Mouse (Mus musculus): ENCODE measurements around the gene Fndc4. TPM values are rescaled to one million over a fixed set of nuclear protein-coding genes. Genes with fewer than 3 reads are reported as not detected.

Gene Fndc4
- polyA plus RNA-seq, 1 experiment from 2014 or later: 22.8 TPM

GRCm38 (mm10) chr5:31298486-31298885 is 2.6 kb upstream of the Fndc4 start:
- 41% methylated on average over 2 of the region's 2 CpGs for WGBS
- 0 out of 2 replicates have a peak, but pooled peaks cover 3% of the 10 kb centered on the region for H3K27me3 ChIP-seq (ENCODE audit: control insufficient read depth, insufficient read depth, low read length)
- H3K4me2 ChIP-seq (ENCODE audit: low read length): no peak overlapping the region
- H3K4me3 ChIP-seq (ENCODE audit: control insufficient read depth in 1 of 2, insufficient read depth in 1 of 2, low read depth in 1 of 2, low read length in 2 of 2): no peak overlapping the region
- no peak overlapping the region for H3K9ac ChIP-seq (ENCODE audit: low read length)
- peaks cover 5 to 11% of the 10 kb centered on the region in 2 experiments; a peak in 1 of 4 replicates for H3K4me1 ChIP-seq (ENCODE audit: control insufficient read depth in 2 of 2, insufficient read depth in 2 of 2, low read length in 2 of 2)
- H3K27ac ChIP-seq (replicated peaks in 1 of 2; ENCODE audit: control insufficient read depth in 1 of 2, insufficient read depth in 1 of 2, low read depth in 2 of 2, low read length in 2 of 2): no peak overlapping the region
- H3K9me3 ChIP-seq (ENCODE audit: control insufficient read depth, low read length): no peaks in the 10 kb centered on the region
- H3K36me3 ChIP-seq (ENCODE audit: control insufficient read depth, insufficient read depth, low read length): 0 out of 2 replicates have a peak, but pooled peaks cover under 1% of the 10 kb centered on the region
- no peak for ATAC-seq (ENCODE audit: insufficient number of reproducible peaks, insufficient read depth, low FRiP score, low read depth)

GRCm38 (mm10) chr5:31297981-31298380 is 2.1 kb upstream of the Fndc4 start:
- ATAC-seq (ENCODE audit: insufficient number of reproducible peaks, insufficient read depth, low FRiP score, low read depth): no peak
- Histone ChIP-seq H3K4me1 (ENCODE audit: control insufficient read depth in 2 of 2, insufficient read depth in 2 of 2, low read length in 2 of 2) (peaks cover 5 to 11% of the 10 kb centered on the region in 2 experiments; a peak in 1 of 4 replicates), H3K27ac (replicated peaks in 1 of 2; ENCODE audit: control insufficient read depth in 1 of 2, insufficient read depth in 1 of 2, low read depth in 2 of 2, low read length in 2 of 2) (no peak overlapping the region), H3K9me3 (ENCODE audit: control insufficient read depth, low read length) (no peaks in the 10 kb centered on the region), H3K4me2 (ENCODE audit: low read length) (no peak overlapping the region), H3K4me3 (ENCODE audit: control insufficient read depth in 1 of 2, insufficient read depth in 1 of 2, low read depth in 1 of 2, low read length in 2 of 2) (no peak overlapping the region), H3K9ac (ENCODE audit: low read length) (no peak overlapping the region), H3K27me3 (ENCODE audit: control insufficient read depth, insufficient read depth, low read length) (0 out of 2 replicates have a peak, but pooled peaks cover 3% of the 10 kb centered on the region), H3K36me3 (ENCODE audit: control insufficient read depth, insufficient read depth, low read length) (peaks cover 5% of the 10 kb centered on the region; the same call in 1 of the 2 replicates)
- WGBS: 80% methylated on average over 3 of the region's 3 CpGs

GRCm38 (mm10) chr5:31297047-31297757 is 1.3 kb upstream of the Fndc4 start, which contains the start of gene Gckr:
Gene Gckr, plus strand, starts transcription at chr5:31297443.
- no peaks in the 10 kb centered on the region for H3K9me3 ChIP-seq (ENCODE audit: control insufficient read depth, low read length)
- H3K36me3 ChIP-seq (ENCODE audit: control insufficient read depth, insufficient read depth, low read length): peaks cover 11% of the 10 kb centered on the region; the same call in 1 of the 2 replicates
- H3K4me3 ChIP-seq (ENCODE audit: control insufficient read depth in 1 of 2, insufficient read depth in 1 of 2, low read depth in 1 of 2, low read length in 2 of 2): no peak within 1 kb of the TSS
- WGBS: 33% methylated on average over 13 of the region's 13 CpGs
- peak within 1 kb of the TSS; percentile 98 for H3K4me2 ChIP-seq (ENCODE audit: low read length)
- no peak for ATAC-seq (ENCODE audit: insufficient number of reproducible peaks, insufficient read depth, low FRiP score, low read depth)
- H3K4me1 ChIP-seq (ENCODE audit: control insufficient read depth in 2 of 2, insufficient read depth in 2 of 2, low read length in 2 of 2): peaks cover 5 to 11% of the 10 kb centered on the region in 2 experiments; a peak in 1 of 4 replicates
- 0 out of 2 replicates have a peak, but pooled peaks cover 3% of the 10 kb centered on the region for H3K27me3 ChIP-seq (ENCODE audit: control insufficient read depth, insufficient read depth, low read length)
- no peak within 1 kb of the TSS for H3K9ac ChIP-seq (ENCODE audit: low read length)
- H3K27ac ChIP-seq (replicated peaks in 1 of 2; ENCODE audit: control insufficient read depth in 1 of 2, insufficient read depth in 1 of 2, low read depth in 2 of 2, low read length in 2 of 2): no peak within 1 kb of the TSS

GRCm38 (mm10) chr5:31294964-31295605 is 795 bp downstream of the Fndc4 start:
- ATAC-seq (ENCODE audit: insufficient number of reproducible peaks, insufficient read depth, low FRiP score, low read depth): no peak
- H3K27ac ChIP-seq (replicated peaks in 1 of 2; ENCODE audit: control insufficient read depth in 1 of 2, insufficient read depth in 1 of 2, low read depth in 2 of 2, low read length in 2 of 2): peak overlapping the region in 1 of 2 experiments; percentile 28; a peak in 1 of 4 replicates
- 0 out of 2 replicates have a peak, but pooled peaks cover 3% of the 10 kb centered on the region for H3K27me3 ChIP-seq (ENCODE audit: control insufficient read depth, insufficient read depth, low read length)
- H3K4me3 ChIP-seq (ENCODE audit: control insufficient read depth in 1 of 2, insufficient read depth in 1 of 2, low read depth in 1 of 2, low read length in 2 of 2): peak overlapping the region; percentile 70 to 80
- peak overlapping the region; percentile 98 for H3K4me2 ChIP-seq (ENCODE audit: low read length)
- peaks cover 11% of the 10 kb centered on the region; the same call in 1 of the 2 replicates for H3K36me3 ChIP-seq (ENCODE audit: control insufficient read depth, insufficient read depth, low read length)
- WGBS: 6% methylated on average over 29 of the region's 29 CpGs
- H3K4me1 ChIP-seq (ENCODE audit: control insufficient read depth in 2 of 2, insufficient read depth in 2 of 2, low read length in 2 of 2): peaks cover 8 to 19% of the 10 kb centered on the region in 2 experiments; a peak in 3 of 4 replicates
- no peaks in the 10 kb centered on the region for H3K9me3 ChIP-seq (ENCODE audit: control insufficient read depth, low read length)
- H3K9ac ChIP-seq (ENCODE audit: low read length): peak overlapping the region; percentile 86

GRCm38 (mm10) chr5:31291361-31291688 is 4.6 kb downstream of the Fndc4 start:
- no peak for ATAC-seq (ENCODE audit: insufficient number of reproducible peaks, insufficient read depth, low FRiP score, low read depth)
- Histone ChIP-seq H3K9ac (ENCODE audit: low read length) (peak overlapping the region; percentile 65), H3K9me3 (ENCODE audit: control insufficient read depth, low read length) (no peaks in the 10 kb centered on the region), H3K4me1 (ENCODE audit: control insufficient read depth in 2 of 2, insufficient read depth in 2 of 2, low read length in 2 of 2) (peaks cover 5 to 20% of the 10 kb centered on the region in 2 experiments; a peak in 3 of 4 replicates), H3K27ac (replicated peaks in 1 of 2; ENCODE audit: control insufficient read depth in 1 of 2, insufficient read depth in 1 of 2, low read depth in 2 of 2, low read length in 2 of 2) (peak overlapping the region; percentile 82 to 87), H3K4me2 (ENCODE audit: low read length) (peak overlapping the region; percentile 71), H3K4me3 (ENCODE audit: control insufficient read depth in 1 of 2, insufficient read depth in 1 of 2, low read depth in 1 of 2, low read length in 2 of 2) (peak overlapping the region; percentile 61 to 74), H3K27me3 (ENCODE audit: control insufficient read depth, insufficient read depth, low read length) (no peaks in the 10 kb centered on the region), H3K36me3 (ENCODE audit: control insufficient read depth, insufficient read depth, low read length) (peaks cover 21% of the 10 kb centered on the region)
- 7% methylated on average over 9 of the region's 9 CpGs for WGBS

GRCm38 (mm10) chr5:31290521-31291360 is 5.1 kb downstream of the Fndc4 start, which contains the start of gene Ift172:
Gene Ift172, minus strand, starts transcription at chr5:31291116.
- peak; percentile 97 for ATAC-seq (ENCODE audit: insufficient number of reproducible peaks, insufficient read depth, low FRiP score, low read depth)
- H3K4me3 ChIP-seq (ENCODE audit: control insufficient read depth in 1 of 2, insufficient read depth in 1 of 2, low read depth in 1 of 2, low read length in 2 of 2): peak within 1 kb of the TSS; percentile 61 to 74
- WGBS: 3% methylated on average over 45 of the region's 45 CpGs
- H3K27me3 ChIP-seq (ENCODE audit: control insufficient read depth, insufficient read depth, low read length): no peaks in the 10 kb centered on the region
- H3K36me3 ChIP-seq (ENCODE audit: control insufficient read depth, insufficient read depth, low read length): peaks cover 26% of the 10 kb centered on the region
- peak within 1 kb of the TSS; percentile 71 for H3K4me2 ChIP-seq (ENCODE audit: low read length)
- H3K9ac ChIP-seq (ENCODE audit: low read length): peak within 1 kb of the TSS; percentile 65
- H3K4me1 ChIP-seq (ENCODE audit: control insufficient read depth in 2 of 2, insufficient read depth in 2 of 2, low read length in 2 of 2): peaks cover 3 to 20% of the 10 kb centered on the region in 2 experiments; a peak in 2 of 4 replicates
- peak within 1 kb of the TSS; percentile 82 to 87 for H3K27ac ChIP-seq (replicated peaks in 1 of 2; ENCODE audit: control insufficient read depth in 1 of 2, insufficient read depth in 1 of 2, low read depth in 2 of 2, low read length in 2 of 2)
- no peaks in the 10 kb centered on the region for H3K9me3 ChIP-seq (ENCODE audit: control insufficient read depth, low read length)

Data from heart, embryonic 14.5 days (tissue).